Mouse (Mus musculus) adipocyte (in vitro differentiated cells): ENCODE measurements around the gene Gm20883.
"Not testable (repeated sequence)": the region's sequence is repeated elsewhere in the genome, so short reads cannot be mapped to it uniquely, and the experiment has no call there.

Source experiments
- DNase-seq: peaks from one replicate; pipeline ENCODE4 v3.0.0-alpha.2; 2016; ENCODE audit warnings: low spot score

Gene Gm20883

DNA sequence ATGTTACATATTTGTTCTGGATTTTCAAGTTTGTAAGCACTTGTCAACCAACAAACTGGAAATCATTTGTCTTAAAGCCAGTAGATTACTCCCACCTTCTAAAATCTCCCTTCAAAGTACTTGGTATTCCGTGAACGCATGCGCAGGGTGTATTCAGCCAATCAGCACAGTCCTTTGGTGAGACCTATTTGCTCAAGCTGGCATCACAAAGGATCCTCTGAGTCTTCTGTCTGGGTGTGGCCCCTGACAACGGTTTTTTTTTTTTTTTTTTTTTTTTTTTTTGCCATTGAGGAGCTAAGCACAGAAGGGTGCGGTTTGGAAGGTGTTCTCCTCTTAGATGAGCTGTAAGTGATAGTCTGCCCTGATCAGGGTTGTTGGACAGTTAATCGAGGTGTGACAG lies at the start of gene Gm20883:
Gene Gm20883, plus strand, starts transcription at position 301 of the 400 bp plus-strand sequence.
- not testable (repeated sequence) for DNase-seq
